Mouse (Mus musculus): Measurements from ENCODE around the gene Slc38a9.
"Not testable (repeated sequence)": the region's sequence is repeated elsewhere in the genome, so short reads cannot be mapped to it uniquely, and the experiment has no call there.

Gene Slc38a9

DNA sequence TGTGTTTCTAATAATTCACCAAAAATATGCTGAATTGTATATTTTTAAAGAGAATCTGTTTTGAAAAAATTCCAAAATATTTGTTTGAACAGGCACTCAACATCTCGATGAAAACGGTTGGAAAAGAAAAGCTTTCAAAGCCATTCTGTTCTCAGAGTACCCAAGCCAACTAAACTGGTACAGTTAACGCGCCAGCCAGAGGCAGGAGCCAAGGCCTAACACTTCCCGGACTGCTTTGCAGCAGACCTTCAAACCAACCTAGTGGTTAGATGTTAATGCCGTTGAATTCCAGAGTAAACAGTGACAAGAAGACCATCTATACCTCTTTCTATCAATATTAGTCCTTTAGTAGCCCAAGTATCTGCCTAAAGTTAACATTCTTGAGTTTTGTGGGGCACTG lies 23.4 kb downstream of the Slc38a9 start:
- no peak for DNase-seq

DNA sequence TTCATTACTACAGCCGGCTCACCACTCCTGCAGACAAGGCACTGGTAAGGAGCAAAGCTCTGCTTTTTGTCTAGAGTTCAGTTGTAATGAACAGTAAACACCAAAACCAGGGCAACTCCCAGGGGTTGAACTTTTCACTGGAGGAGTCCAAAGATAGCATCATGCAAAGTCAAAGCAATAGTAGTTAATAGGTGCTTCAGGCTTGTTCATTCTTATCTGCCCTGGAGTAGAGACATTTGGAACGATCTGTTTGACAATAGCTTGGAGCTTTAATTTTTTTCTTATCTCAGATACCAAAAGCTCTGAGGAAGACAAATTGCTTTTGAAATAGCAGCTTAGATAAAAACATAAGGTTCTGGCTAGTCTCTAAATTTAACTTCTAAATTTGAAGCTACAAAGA lies 25.6 kb downstream of the Slc38a9 start:
- DNase-seq, result no peak

DNA sequence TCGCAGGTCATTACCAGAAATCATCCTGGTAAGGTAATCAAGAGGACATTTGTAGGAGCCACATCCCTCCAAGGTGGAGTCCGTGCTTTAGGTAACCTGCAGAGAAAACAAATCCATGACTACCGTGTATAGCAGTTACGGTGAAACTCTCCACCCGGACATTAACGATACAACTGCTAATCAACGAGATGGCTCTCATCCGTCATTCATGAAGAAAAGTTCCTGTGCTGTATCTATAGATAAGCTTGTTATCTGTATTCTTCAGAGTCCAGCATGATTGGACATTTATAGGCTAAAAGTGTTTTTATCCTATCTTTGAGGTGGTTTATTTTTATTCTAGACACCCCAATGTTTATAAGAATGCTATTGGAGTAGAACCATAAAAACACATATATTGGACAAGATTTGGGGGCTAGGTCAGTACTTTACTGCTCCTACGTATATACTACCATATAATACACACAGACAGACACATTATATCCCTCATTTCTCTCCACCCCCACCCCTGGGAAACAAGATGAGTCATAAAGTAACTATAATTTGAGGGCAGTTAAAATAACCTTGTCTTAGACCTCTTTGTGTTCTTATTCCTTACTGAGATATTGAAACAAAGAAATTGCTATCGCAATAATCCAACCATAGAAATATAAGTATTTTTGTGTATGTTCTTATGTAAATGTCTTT lies 32.5 kb downstream of the Slc38a9 start:
- DNase-seq, result no peak

DNA sequence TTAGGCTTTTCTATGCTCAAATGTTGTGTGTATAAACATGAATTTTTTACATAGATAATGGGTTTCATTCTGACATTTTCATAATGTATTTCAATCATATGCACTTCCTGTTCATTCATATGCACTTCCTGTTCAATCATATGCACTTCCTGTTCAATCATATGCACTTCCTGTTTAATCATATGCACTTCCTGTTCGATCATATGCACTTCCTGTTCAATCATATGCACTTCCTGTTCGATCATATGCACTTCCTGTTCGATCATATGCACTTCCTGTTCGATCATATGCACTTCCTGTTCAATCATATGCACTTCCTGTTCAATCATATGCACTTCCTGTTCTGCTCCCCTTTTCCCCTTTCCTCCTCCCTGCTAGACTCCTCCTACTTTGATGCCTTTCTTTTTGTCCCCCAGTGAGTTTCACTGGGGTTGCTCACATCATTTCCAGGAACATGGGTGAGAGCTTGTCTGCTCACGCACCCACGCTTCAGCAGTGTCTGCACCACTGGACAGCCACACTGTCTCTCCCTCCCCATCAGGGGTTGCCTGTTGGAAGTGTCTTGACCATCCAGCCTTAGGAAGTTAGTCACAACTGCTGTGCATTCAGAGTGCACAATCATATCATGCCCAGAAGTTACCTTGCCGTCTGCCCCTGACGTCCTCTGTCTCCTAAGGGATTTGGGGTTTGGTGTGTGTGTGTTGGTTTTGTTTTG lies 35.1 kb downstream of the Slc38a9 start:
- DNase-seq, result no peak

DNA sequence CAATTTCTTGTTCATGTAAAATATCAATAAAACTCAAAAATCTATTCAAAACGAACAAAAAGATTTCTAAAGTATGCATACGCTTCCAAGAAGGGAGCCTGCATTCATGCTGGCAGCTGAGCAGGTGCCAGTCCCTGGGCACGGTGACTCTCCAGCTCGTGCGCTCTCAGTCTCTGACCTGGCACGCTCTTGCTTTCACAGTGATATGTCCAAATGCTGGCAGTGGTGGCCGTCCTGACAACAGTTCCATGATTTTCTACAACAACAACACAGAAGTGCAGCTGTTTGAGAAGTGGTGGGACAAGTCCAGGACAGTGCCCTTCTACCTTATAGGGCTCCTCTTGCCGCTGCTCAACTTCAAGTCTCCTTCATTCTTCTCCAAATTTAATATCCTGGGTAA lies 40.7 kb downstream of the Slc38a9 start:
- DNase-seq, result no peak

DNA sequence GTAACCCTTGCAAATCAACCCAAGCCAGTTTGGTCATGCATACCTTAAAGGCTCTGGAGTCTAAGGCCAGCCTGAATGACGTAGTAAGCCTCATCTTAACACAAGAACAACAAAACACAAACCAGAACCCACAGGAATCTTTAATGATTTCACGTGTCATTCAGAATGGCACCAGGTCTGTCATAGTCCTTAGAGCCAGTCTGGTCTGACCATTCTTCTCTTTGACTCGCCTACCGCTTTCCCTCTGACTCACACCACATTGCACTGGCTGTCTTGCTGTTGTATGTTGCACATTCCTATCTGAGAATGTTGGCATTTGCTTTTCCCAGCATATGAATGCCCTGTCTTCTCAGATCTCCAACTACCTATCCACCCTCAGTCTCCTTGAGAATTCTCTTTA lies 45.8 kb downstream of the Slc38a9 start:
- DNase-seq, result no peak

DNA sequence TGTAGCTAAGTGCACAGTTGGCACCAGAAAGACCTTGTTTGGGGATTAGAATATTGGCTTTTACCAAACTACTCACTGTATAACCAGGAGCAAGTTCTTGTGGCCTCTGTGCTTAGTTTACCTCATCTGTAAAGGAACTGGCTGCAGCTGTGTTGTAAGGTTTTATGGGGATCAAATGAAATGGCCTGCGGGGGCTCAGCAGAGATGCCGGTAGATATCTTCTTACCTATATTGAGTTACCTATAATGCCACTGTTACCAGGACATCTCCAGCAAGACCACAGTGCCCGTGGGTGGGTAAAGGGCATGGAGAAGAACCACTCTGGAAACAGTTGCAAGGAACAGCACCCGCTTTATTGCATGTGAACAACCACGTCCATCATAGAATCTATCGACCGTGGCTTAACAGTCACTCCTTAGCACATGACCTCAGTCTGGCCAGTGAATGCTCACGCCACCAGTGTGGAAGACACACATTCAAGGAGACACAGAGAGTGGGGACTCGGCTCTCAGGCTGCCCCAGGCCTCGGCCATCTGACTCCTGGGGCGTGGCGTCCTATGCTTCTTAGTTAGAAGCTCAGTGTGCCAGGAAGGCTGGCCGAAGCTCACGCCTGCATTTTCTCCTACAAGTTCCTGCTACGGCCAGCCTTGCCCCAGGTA lies 59.7 kb downstream of the Slc38a9 start:
- DNase-seq, result no peak

DNA sequence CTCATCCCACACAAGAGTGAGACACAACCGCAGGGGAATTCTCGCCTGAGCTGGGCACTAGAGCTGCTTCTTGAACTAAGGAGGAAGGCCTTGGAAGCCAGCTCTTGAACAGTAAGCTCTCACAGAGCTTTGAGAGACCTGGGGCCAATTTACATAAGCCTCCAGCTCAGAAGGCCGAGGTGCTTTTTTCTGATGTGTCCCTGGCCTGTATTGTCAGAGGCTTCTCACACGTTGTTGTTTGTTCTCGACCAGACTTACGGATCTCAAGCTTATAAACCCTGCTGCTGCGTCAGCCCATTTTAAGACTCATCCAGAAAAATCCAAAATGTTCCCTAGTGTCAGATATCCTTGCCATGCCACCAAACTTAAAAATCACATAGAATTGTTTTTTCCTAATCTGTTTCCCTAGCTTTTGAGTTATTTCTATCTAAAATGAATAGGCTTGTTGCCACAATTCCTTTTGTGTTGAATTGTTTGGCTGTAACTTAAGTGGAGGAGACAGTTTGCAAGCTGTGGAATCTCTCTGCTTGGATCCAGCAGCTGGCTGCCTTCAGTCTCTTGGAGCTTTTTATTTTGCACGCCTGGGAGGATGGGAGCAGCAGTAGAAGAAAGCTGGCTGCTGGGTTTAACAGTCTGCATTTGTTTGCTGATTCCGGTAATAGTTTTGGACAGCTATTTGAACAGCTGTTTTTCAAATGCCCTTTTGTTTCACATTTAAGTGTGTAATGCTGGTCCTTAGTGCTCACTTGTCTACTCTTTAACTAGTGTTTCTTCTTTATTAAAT lies 61.6 kb downstream of the Slc38a9 start:
- peak; percentile 77 for DNase-seq

DNA sequence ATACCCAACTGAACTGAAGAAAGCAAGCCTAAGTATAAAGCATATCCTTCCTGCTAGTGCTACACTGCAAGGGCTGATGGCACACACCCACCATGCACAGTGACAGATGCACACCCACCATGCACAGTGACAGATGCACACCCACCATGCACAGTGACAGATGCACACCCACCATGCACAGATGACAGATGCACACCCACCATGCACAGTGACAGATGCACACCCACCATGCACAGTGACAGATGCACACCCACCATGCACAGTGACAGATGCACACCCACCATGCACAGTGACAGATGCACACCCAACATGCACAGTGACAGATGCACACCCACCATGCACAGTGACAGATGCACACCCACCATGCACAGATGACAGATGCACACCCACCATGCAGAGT lies 63.7 kb downstream of the Slc38a9 start:
- DNase-seq, result not testable (repeated sequence)

DNA sequence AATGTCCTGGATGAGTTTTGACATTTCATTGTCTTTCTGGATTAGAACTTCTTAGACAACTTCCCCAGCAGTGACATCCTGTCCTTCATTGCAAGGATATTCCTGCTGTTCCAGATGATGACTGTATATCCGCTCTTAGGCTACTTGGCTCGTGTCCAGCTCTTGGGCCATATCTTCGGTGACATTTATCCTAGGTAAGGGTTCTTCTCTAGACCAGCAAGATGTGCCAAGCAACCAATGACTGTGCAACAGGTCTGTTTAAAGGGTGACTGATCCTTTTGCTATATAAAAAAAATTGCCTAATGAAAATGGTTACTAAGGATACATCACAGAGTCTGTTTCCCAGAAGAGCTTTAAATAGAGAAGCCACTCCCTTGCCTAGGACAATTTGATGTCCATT lies 65.5 kb downstream of the Slc38a9 start:
- peak; percentile 54 for DNase-seq

DNA sequence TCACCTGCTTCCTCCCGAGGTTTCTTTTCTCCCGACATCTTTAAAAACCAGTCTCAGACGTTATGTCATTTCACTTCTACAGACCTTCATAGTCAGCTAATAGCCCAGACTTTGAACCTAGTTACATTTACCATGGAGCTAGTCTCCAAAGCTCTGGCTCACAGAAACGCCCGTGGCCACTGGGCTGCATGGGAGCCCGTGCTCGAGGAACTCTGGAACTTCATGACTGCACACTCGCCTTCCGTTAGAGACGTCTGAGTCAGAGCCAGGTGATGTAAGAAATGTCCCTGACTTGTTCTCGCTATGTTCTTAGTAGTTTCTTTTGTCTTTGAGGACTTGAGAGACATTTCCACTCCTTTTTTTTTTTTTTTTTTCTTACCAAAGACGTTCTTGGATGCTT lies 72.8 kb downstream of the Slc38a9 start:
- DNase-seq, result no peak

DNA sequence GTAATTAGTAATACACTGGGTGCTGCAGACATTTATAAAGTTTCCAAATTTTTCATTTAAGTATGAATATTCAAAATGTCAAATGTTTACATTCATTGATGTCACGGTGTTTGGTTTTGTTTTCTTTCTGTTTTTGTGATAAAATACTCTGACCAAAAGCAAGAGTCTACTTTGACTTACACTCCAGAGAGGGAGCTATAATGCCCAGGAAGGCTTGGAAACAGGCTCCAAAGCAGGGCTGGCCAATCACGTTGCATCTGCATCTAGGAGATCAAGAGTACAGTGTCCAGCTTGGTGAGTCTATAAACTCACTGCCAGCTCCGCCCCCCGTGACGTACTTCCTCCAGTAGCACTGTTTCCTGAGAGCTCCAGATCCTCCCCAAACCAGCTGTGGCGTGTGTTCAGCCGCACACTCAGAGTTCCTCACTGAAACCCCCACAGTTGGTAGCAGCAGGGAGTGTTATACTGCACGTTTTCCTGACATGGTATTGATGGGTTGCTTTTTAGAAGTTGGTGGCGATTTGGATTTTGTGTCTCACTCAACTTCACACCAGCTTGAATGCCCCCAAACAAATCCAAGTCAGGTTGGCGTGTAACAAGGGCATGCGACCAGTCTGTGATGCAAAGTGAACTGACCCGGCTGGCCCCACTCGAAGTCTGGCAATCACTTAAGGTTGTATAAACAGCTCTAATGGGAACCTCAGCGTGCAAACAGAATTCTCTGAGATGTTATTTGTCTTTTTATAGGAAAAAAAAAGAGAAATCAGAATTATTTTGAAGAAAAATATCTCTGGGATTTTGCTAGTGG lies 74.6 kb downstream of the Slc38a9 start:
- peak; percentile 83 for DNase-seq

DNA sequence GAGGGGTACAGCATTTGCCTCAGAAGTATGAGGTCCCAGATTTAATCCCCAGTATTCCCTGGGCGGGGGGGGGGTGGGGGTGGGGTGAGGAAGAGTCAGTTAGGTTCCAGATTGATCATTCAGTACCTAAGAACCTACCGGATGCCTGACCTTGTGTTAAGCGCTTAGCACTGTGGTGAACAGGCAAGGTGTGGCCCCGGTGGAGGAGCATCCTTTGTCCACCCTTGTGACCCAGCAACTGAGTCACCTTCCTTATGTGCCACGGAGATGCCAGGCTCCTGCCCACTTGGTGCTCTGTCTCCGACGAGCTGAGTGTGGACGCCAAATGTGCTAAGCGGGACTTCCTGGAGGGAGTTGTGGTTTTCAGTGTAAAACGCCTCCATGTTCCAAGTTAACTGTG lies 75.9 kb downstream of the Slc38a9 start:
- no peak for DNase-seq

DNA sequence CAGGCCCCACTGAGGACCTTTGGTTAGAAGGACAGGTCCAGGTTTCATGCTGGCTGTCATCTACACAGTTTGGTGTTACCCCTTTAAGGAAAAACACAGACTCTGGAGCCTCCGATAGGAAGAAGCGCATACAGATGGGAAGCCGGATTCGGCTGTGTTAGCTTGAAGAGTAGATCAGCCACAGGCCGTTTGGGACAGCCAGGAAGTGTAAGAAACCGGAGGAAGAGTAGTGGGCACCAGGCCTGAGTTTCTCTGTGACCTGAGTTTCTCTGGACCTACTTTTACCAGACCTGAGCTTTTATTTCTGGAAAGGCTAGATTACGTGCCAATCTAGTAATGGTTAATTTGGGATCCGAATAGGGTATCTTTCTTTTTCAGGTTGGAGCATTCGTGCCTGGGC lies 76.6 kb downstream of the Slc38a9 start:
- no peak for DNase-seq

DNA sequence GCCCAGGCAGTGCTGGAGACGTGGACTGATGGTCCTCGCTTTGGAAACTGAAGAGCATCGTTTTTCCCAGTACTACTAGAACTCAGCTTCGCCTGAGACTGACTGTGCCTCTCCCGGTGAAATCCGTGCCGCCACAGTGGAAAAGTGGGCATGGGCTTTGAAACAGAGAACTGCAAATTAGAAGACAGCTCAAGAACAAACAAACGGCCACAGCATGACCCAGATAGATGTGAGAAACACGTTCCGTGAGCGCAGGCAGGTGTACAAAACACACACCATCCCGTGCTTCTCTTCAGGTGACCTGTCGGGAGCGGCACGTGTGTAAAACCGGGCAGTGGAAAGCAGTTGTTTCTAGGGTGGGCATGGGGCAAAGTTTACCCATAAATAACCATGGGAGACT lies 77.5 kb downstream of the Slc38a9 start:
- DNase-seq, result no peak

DNA sequence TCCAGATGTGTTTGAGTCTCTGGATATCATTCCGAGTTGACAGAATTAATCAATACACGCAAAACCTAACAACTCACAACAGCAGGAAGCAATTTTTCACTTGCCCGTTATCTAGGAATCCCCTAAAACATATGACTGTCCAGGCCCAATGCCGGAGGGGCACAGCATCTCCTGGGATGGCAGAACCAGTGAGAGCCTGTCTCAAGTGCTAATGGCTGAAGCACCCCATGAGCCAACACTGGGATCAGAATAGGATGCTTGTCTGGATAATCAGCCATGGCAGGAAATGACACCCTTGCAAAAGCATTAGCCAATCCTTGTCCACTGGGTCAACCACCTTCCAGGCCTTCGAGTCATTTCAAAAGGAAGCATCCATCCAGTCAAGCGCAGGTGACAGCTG lies 79.5 kb downstream of the Slc38a9 start:
- no peak for DNase-seq

DNA sequence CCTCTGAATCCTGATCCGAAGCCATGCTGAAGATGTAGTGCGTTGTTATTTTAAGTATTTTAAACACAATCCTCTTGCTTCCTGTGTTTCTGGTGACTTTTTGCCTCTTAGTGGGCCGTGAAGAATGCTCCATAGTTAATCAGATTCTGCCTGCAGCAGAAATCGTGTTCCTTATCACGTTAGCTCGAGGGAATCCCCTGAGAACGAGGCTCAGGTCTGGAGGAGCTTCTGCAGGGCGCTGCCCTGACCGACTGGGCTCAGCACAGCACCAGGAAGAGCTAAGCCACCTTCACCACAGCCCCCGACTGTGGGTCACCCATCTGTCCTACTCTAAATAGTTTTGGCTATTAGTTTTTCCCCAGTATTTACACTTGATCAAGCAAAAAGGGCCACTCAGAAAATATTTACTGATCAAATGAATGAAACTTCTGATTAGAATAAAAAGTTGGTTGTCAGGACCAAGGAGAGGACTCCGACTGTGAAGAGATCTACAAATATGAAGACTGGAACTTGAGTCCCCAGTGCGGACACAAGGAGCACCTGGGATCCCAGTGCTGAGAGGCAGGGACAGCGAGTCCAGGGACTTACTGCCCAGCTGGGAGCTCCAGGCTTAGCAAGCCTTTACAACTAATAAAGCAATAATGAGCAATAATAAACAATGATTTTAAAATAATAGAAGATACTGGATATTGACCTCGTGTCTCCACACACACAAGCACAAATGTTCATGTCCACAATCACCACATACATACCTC lies 81.7 kb downstream of the Slc38a9 start:
- DNase-seq, result no peak

DNA sequence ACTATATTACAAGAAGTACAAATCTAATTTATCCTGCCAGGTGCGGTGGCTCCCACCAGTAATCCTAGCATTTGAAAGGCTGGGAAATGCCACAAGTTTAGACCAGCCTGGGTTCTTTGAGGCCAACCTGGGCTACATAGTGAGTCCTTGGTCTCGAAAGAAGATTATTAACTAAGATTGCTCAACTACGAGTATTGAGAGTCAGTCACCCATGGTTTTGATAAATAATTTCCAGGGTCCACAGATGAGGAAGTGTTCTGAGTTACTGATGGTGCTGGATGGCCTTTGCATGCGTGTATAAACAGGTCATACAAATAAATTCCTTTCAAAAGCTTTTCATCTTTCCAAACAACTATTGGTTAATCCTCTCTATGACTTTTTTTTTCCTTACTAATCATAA lies 83.1 kb downstream of the Slc38a9 start:
- DNase-seq, result no peak

DNA sequence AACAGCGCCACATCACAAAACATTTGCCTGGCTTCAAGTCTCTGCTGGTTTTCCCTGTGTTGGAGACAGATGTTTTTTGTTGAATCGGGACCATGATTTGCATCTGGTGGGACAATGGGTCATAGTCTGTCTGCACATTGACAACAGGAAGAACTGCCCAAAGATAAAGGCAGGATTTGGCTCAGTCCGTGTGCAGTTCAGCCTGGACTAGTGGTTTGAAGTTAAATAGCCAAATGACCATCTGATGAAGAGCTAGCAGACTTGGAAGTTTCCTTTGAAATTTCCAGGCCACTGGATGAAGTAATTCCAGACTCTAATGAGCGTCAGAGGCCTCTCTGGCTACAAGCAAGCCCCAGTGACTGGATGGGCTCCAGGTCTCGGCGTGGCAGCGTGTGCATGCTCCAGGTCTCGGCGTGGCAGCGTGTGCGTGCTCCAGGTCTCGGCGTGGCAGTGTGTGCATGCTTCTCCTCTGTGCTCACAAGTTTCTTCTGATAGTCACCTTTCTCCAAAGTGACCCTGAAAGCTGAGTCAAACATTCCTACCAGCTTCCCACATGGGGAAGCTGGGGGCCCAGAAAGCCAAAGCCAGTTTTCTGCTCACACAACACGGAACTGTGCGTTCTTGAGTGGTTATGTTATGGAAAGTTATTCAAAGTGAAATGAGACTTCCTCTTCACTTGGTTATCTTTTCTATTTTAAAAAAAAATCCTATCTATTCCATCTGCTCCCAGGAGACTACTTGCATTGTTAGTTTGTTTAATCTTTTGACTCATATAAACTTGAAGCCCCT lies 83.7 kb downstream of the Slc38a9 start:
- no peak for DNase-seq

DNA sequence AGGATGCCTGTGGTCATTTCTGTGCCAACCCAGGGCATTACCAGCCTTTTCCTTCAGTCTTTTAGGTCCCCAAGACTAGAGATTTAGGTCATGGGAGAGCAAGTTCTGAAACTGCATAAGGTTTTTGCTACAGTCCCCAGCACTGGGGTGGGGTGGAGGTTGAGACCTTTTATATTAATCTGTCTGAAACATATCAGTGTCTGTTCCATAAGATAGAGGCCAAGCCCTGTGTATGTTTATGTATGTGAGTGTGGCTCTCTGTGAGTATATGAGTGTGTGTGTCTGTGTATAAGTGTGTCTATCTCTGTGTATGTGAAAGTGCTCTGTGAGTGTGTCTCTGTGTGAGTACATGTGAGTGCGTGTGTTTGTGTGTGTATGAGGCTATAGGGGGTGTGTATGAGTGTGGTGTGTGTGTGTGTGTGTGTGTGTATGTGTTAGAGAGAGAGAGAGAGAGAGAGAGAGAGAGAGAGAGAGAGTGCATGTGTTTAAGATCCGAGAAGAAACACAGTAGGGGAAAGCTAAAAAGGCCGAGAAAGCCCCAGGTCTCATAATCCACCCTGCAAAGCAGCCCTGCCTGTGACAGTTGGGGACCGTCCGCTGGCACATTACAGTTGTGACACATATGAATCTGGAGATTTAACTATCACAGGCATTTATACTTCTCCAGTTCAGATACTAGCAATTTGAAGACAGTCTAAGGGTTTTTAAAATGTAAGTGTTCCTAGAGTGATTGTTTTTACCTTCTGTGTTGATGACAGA lies 85.6 kb downstream of the Slc38a9 start:
- DNase-seq, result no peak
